Mouse (Mus musculus) lung, postnatal 0 days (tissue): ENCODE data around the gene Pcdh7. TPM values are rescaled to one million over a fixed set of nuclear protein-coding genes. Genes with fewer than 3 reads are reported as not detected.

Source experiments
- ATAC-seq: fragments of 200-750 bp; cut with Nextera tagmentation; 2 replicates; pipeline ENCODE4 v1.8.0; 2017; ENCODE audit warnings: moderate library complexity
- DNase-seq: peaks from one replicate; pipeline ENCODE4 v3.0.0-alpha.2; 2016; ENCODE audit warnings: low spot score
- H3K27ac ChIP-seq: fragments of 300-500 bp; sonication (generic); 2 replicates; pipeline ENCODE4 v1.5.1; 2014; ENCODE audit warnings: antibody characterized with exemption, mild to moderate bottlenecking, low read length, mixed read lengths
- H3K27me3 ChIP-seq: fragments of 300-500 bp; sonication (generic); replicated peaks from 2 replicates; pipeline ENCODE4 v1.6.1; 2014; ENCODE audit warnings: low read length, mixed read lengths; ENCODE audit not compliant: insufficient read depth
- H3K36me3 ChIP-seq: fragments of 300-500 bp; sonication (generic); 2 replicates; pipeline ENCODE4 v1.6.1; 2014; ENCODE audit warnings: low read length, mixed read lengths; ENCODE audit not compliant: insufficient read depth
- H3K4me1 ChIP-seq: fragments of 300-500 bp; sonication (generic); 2 replicates; pipeline ENCODE4 v1.6.1; 2014; ENCODE audit warnings: antibody characterized with exemption, low read depth, low read length, mixed read lengths; ENCODE audit not compliant: insufficient read depth
- H3K4me2 ChIP-seq: fragments of 300-500 bp; sonication (generic); replicated peaks from 2 replicates; pipeline ENCODE4 v1.6.1; 2014; ENCODE audit warnings: low read depth, mild to moderate bottlenecking, low read length, moderate library complexity, mixed read lengths
- H3K4me3 ChIP-seq: fragments of 300-500 bp; sonication (generic); 2 replicates; pipeline ENCODE4 v1.5.1; 2014; ENCODE audit warnings: low read depth, low read length
- H3K9ac ChIP-seq: fragments of 300-500 bp; sonication (generic); replicated peaks from 2 replicates; pipeline ENCODE4 v1.6.1; 2014; ENCODE audit warnings: low read depth, mild to moderate bottlenecking
- H3K9me3 ChIP-seq: fragments of 300-500 bp; sonication (generic); 2 replicates; pipeline ENCODE4 v1.6.1; 2016; ENCODE audit warnings: low read length, mixed read lengths
- CTCF ChIP-seq: IDR thresholded peaks from 2 replicates; pipeline ENCODE4 v1.5.1; 2016; ENCODE audit warnings: antibody characterized with exemption, mild to moderate bottlenecking
- EP300 ChIP-seq: IDR thresholded peaks from 2 replicates; pipeline ENCODE4 v1.6.1; 2016; ENCODE audit warnings: antibody characterized with exemption, mild to moderate bottlenecking, control low read depth
- WGBS: fragments of 180-500 bp; shearing (Covaris S2); extraction: QIAGEN DNeasy Blood & Tissue Kit; methylation state at CpG from one replicate; pipeline ENCODE4 v1.1.7; 2014; 5-methylcytosine and 5-hydroxymethylcytosine counted together
- polyA plus RNA-seq: library from polyadenylated mRNA; unstranded; fragments of >200 nt; fragmentation: Nextera tagmentation; extraction: Ambion mirVana; gene quantifications from 2 replicates; pipeline ENCODE4 v1.2.1, GENCODE M21; 2015

Gene Pcdh7
- polyA plus RNA-seq, 1 experiment from 2014 or later: 1.2 TPM

GRCm38 (mm10) chr5:57770364-57770763, 52.6 kb downstream of the Pcdh7 start:
- ATAC-seq: no peak

GRCm38 (mm10) chr5:57771122-57771521, 53.4 kb downstream of the Pcdh7 start:
- no peak for TF ChIP-seq CTCF
- no peak for TF ChIP-seq EP300
- WGBS: 80% methylated on average over 6 of the region's 6 CpGs
- DNase-seq (no peak), ATAC-seq (no peak)
- H3K36me3 ChIP-seq: no peaks in the 10 kb centered on the region
- no peaks in the 10 kb centered on the region for H3K27me3 ChIP-seq
- H3K4me3 ChIP-seq: no peak overlapping the region
- no peaks in the 10 kb centered on the region for H3K4me1 ChIP-seq
- H3K4me2 ChIP-seq: no peak overlapping the region
- no peaks in the 10 kb centered on the region for H3K9me3 ChIP-seq
- H3K9ac ChIP-seq: no peak overlapping the region
- no peak overlapping the region for H3K27ac ChIP-seq

More at GRCm38 (mm10) chr5:57770364-57770763, 52.6 kb downstream of the Pcdh7 start:
- no peak overlapping the region for H3K27ac ChIP-seq
- H3K9me3 ChIP-seq: no peaks in the 10 kb centered on the region
- 84% methylated on average over 3 of the region's 3 CpGs for WGBS
- H3K27me3 ChIP-seq: no peaks in the 10 kb centered on the region
- DNase-seq: no peak
- TF ChIP-seq EP300 (no peak), CTCF (no peak)
- no peak overlapping the region for H3K4me3 ChIP-seq
- no peak overlapping the region for H3K9ac ChIP-seq
- no peaks in the 10 kb centered on the region for H3K36me3 ChIP-seq
- no peak overlapping the region for H3K4me2 ChIP-seq
- H3K4me1 ChIP-seq: no peaks in the 10 kb centered on the region

GRCm38 (mm10) chr5:57772711-57773110, 54.9 kb downstream of the Pcdh7 start:
- DNase-seq (no peak), ATAC-seq (no peak)
- no peak overlapping the region for H3K27ac ChIP-seq
- H3K4me2 ChIP-seq: no peak overlapping the region
- 62% methylated on average over 3 of the region's 3 CpGs for WGBS
- H3K4me3 ChIP-seq: no peak overlapping the region
- H3K9ac ChIP-seq: no peak overlapping the region
- H3K9me3 ChIP-seq: no peaks in the 10 kb centered on the region
- TF ChIP-seq CTCF (no peak), EP300 (no peak)
- H3K36me3 ChIP-seq: no peaks in the 10 kb centered on the region
- H3K27me3 ChIP-seq: no peaks in the 10 kb centered on the region
- H3K4me1 ChIP-seq: no peaks in the 10 kb centered on the region

GRCm38 (mm10) chr5:57774496-57774895, 56.7 kb downstream of the Pcdh7 start:
- H3K9ac ChIP-seq: no peak overlapping the region
- H3K36me3 ChIP-seq: no peaks in the 10 kb centered on the region
- H3K4me3 ChIP-seq: no peak overlapping the region
- DNase-seq (no peak), ATAC-seq (no peak)
- no peak overlapping the region for H3K27ac ChIP-seq
- H3K27me3 ChIP-seq: no peaks in the 10 kb centered on the region
- 83% methylated on average over 2 of the region's 2 CpGs for whole genome bisulfite sequencing
- H3K9me3 ChIP-seq: no peaks in the 10 kb centered on the region
- TF ChIP-seq CTCF (no peak), EP300 (no peak)
- H3K4me2 ChIP-seq: no peak overlapping the region
- no peaks in the 10 kb centered on the region for H3K4me1 ChIP-seq

GRCm38 (mm10) chr5:57778093-57778492, 60.3 kb downstream of the Pcdh7 start:
- H3K27ac ChIP-seq: no peak overlapping the region
- no peak overlapping the region for H3K4me2 ChIP-seq
- H3K36me3 ChIP-seq: no peaks in the 10 kb centered on the region
- no peaks in the 10 kb centered on the region for H3K9me3 ChIP-seq
- H3K4me1 ChIP-seq: no peaks in the 10 kb centered on the region
- DNase-seq: no peak
- no peak overlapping the region for H3K4me3 ChIP-seq
- H3K27me3 ChIP-seq: no peaks in the 10 kb centered on the region
- no peak overlapping the region for H3K9ac ChIP-seq
- WGBS: 34% methylated on average over 3 of the region's 3 CpGs
- TF ChIP-seq CTCF: no peak
- no peak for TF ChIP-seq EP300
- ATAC-seq: no peak

GRCm38 (mm10) chr5:57779951-57780350, 62.2 kb downstream of the Pcdh7 start:
- no peak overlapping the region for H3K27ac ChIP-seq
- no peak overlapping the region for H3K4me3 ChIP-seq
- no peak for ATAC-seq

GRCm38 (mm10) chr5:57780574-57780973, 62.8 kb downstream of the Pcdh7 start:
- Histone ChIP-seq H3K36me3 (no peaks in the 10 kb centered on the region), H3K4me2 (no peak overlapping the region), H3K9me3 (no peaks in the 10 kb centered on the region), H3K27me3 (no peaks in the 10 kb centered on the region), H3K27ac (no peak overlapping the region), H3K9ac (no peak overlapping the region), H3K4me3 (no peak overlapping the region), H3K4me1 (no peaks in the 10 kb centered on the region)
- no peak for TF ChIP-seq CTCF
- TF ChIP-seq EP300: no peak
- no peak for ATAC-seq
- WGBS: 80% methylated on average over 4 of the region's 4 CpGs
- no peak for DNase-seq

More at GRCm38 (mm10) chr5:57779951-57780350, 62.2 kb downstream of the Pcdh7 start:
- Histone ChIP-seq H3K4me2 (no peak overlapping the region), H3K9me3 (no peaks in the 10 kb centered on the region), H3K36me3 (no peaks in the 10 kb centered on the region), H3K27me3 (no peaks in the 10 kb centered on the region), H3K9ac (no peak overlapping the region), H3K4me1 (no peaks in the 10 kb centered on the region)
- DNase-seq: no peak
- TF ChIP-seq EP300 (no peak), CTCF (no peak)
